Mouse (Mus musculus) liver, adult 2 months (tissue): ENCODE measurements around the gene Zfp119b.
"Not testable (repeated sequence)": the region's sequence is repeated elsewhere in the genome, so short reads cannot be mapped to it uniquely, and the experiment has no call there.

ENCODE experiments used
- CTCF ChIP-seq: fragments of 200-500 bp; IDR thresholded peaks from 2 replicates; pipeline ENCODE4 v1.5.1; 2011; ENCODE audit warnings: low read depth, low read length, control low read depth
- POLR2A ChIP-seq: fragments of 200-500 bp; IDR thresholded peaks from 2 replicates; pipeline ENCODE4 v1.6.1; 2011; ENCODE audit warnings: low read length, control low read depth; ENCODE audit not compliant: insufficient read depth; ENCODE audit errors: extremely low read depth

GRCm38 (mm10) chr17:55892406-55892955 lies 56.8 kb downstream of the Zfp119b start:
- not testable (repeated sequence) for TF ChIP-seq CTCF, POLR2A
